Mouse (Mus musculus): ENCODE data around the gene Adgb.
A peak's percentile ranks its signal among the peaks of the same experiment; 100 is the strongest.

The Adgb gene

GRCm38 (mm10) chr10:10350550-10350949 lies 121.6 kb downstream of the Adgb start:
- DNase-seq (ENCODE audit: low read depth, low spot score) = no peak

GRCm38 (mm10) chr10:10343930-10344329 lies 128.2 kb downstream of the Adgb start:
- DNase-seq (ENCODE audit: low read depth, low spot score) = no peak

- DNase-seq (ENCODE audit: low read depth, low spot score) = no peak
Measured at GRCm38 (mm10) chr10:10325560-10325959, 146.6 kb downstream of the Adgb start.

- DNase-seq (ENCODE audit: low read depth, low spot score) = no peak
Measured at GRCm38 (mm10) chr10:10322961-10323360, 149.2 kb downstream of the Adgb start.

GRCm38 (mm10) chr10:10321119-10321781 lies 150.9 kb downstream of the Adgb start:
- peak; percentile 60 for DNase-seq (ENCODE audit: low read depth, low spot score)

- DNase-seq (ENCODE audit: low read depth, low spot score) = no peak
Measured at GRCm38 (mm10) chr10:10320364-10321083, 151.6 kb downstream of the Adgb start.

- DNase-seq (ENCODE audit: low read depth, low spot score) = no peak
Measured at GRCm38 (mm10) chr10:10318086-10318485, 154.0 kb downstream of the Adgb start.

- DNase-seq (ENCODE audit: low read depth, low spot score) = no peak
Measured at GRCm38 (mm10) chr10:10315631-10316030, 156.5 kb downstream of the Adgb start.

- no peak for DNase-seq (ENCODE audit: low read depth, low spot score)
Measured at GRCm38 (mm10) chr10:10314521-10314920, 157.6 kb downstream of the Adgb start.

GRCm38 (mm10) chr10:10309877-10310426 lies 162.2 kb downstream of the Adgb start:
- DNase-seq (ENCODE audit: low read depth, low spot score) = no peak

- DNase-seq (ENCODE audit: low read depth, low spot score) = no peak
Measured at GRCm38 (mm10) chr10:10309056-10309455, 163.1 kb downstream of the Adgb start.

GRCm38 (mm10) chr10:10307384-10307783 lies 164.7 kb downstream of the Adgb start:
- DNase-seq (ENCODE audit: low read depth, low spot score) = no peak

GRCm38 (mm10) chr10:10304370-10304769 lies 167.8 kb downstream of the Adgb start:
- no peak for DNase-seq (ENCODE audit: low read depth, low spot score)

GRCm38 (mm10) chr10:10301692-10302091 lies 170.4 kb downstream of the Adgb start:
- DNase-seq (ENCODE audit: low read depth, low spot score) = no peak

- DNase-seq (ENCODE audit: low read depth, low spot score) = no peak
Measured at GRCm38 (mm10) chr10:10300915-10301439, 171.1 kb downstream of the Adgb start.

- DNase-seq (ENCODE audit: low read depth, low spot score) = no peak
Measured at GRCm38 (mm10) chr10:10299987-10300386, 172.1 kb downstream of the Adgb start.

- no peak for DNase-seq (ENCODE audit: low read depth, low spot score)
Measured at GRCm38 (mm10) chr10:10287221-10287867, 184.8 kb downstream of the Adgb start.

Data from ES-CJ7 (cell line).